Mouse (Mus musculus) CH12.LX (cell line): Measurements from ENCODE around the gene Dock11.

Source experiments
- CHD2 ChIP-seq: IDR thresholded peaks from 2 replicates; pipeline ENCODE4 v1.6.1; 2011; ENCODE audit warnings: low read length, improper control_type of control experiment
- CTCF ChIP-seq, 2 experiments: IDR thresholded peaks in 1 of 2; conservative IDR thresholded peaks in 1 of 2; 2 replicates each; pipeline ENCODE4 v1.5.1; 2011 to 2012; ENCODE audit warnings: low read depth in 2 of 2, low read length in 2 of 2, improper control_type of control experiment in 1 of 2, inconsistent platforms in 1 of 2, mild to moderate bottlenecking in 1 of 2, moderate library complexity in 1 of 2
- KAT2A ChIP-seq: IDR thresholded peaks from 2 replicates; pipeline ENCODE4 v1.6.1; 2012; ENCODE audit warnings: low read length, improper control_type of control experiment, inconsistent platforms; ENCODE audit not compliant: insufficient replicate concordance
- POLR2A ChIP-seq: IDR thresholded peaks from 2 replicates; pipeline ENCODE4 v1.6.1; 2011; ENCODE audit warnings: low read depth, mild to moderate bottlenecking, improper control_type of control experiment, low read length
- RCOR1 ChIP-seq: conservative IDR thresholded peaks from 2 replicates; pipeline ENCODE4 v1.6.1; 2012; ENCODE audit warnings: low read depth, mild to moderate bottlenecking, inconsistent platforms, low read length, improper control_type of control experiment
- ZMIZ1 ChIP-seq: IDR thresholded peaks from 2 replicates; pipeline ENCODE4 v1.6.1; 2012; ENCODE audit warnings: low read depth, mild to moderate bottlenecking, inconsistent platforms, low read length, improper control_type of control experiment

DNA sequence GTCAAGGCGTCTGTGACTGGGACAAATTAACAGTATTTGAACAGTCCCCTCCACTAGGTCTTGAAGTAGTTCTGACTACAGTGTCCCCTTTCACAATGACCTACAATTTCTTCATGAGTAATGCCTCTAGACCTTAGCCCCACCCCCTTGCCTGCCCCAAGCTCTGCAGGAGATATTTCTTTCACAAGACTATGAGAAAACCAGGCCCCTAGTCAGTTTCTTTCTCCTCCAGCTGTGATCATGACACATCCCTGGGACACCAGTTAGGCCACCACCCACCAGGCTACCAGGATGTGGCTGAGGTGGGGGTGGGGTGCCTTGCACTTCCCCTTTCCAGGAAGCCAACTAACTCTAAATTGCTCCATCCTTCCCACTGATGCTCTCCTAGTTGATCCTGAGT is 194.3 kb downstream of the Dock11 start:
- no peak for TF ChIP-seq POLR2A
- no peak for TF ChIP-seq KAT2A
- TF ChIP-seq CTCF (conservative IDR thresholded peaks at IDR 0.05 in 1 of 2, IDR thresholded peaks at IDR 0.05 in 1 of 2; ENCODE audit: low read depth in 2 of 2, low read length in 2 of 2): no peak
- TF ChIP-seq RCOR1: no peak
- no peak for TF ChIP-seq ZMIZ1
- no peak for TF ChIP-seq CHD2
